Mouse (Mus musculus) embryonic fibroblast, embryonic 13.5 days (primary cell): Measurements from ENCODE around the gene Tnfrsf13b. TPM values are rescaled to one million over a fixed set of nuclear protein-coding genes. Genes with fewer than 3 reads are reported as not detected.

Experiments used
- H3K27ac ChIP-seq: 2 replicates; pipeline ENCODE4 v1.5.1; 2012; ENCODE audit warnings: low read length, control low read depth, inconsistent platforms; ENCODE audit not compliant: insufficient read depth
- H3K4me1 ChIP-seq: 2 replicates; pipeline ENCODE4 v1.6.1; 2011; ENCODE audit warnings: low read length; ENCODE audit not compliant: control insufficient read depth, insufficient read depth
- H3K4me3 ChIP-seq: 2 replicates; pipeline ENCODE4 v1.5.1; 2011; ENCODE audit warnings: mild to moderate bottlenecking, control low read depth, low read length; ENCODE audit not compliant: insufficient read depth
- CTCF ChIP-seq: IDR thresholded peaks from 2 replicates; pipeline ENCODE4 v1.5.1; 2011; ENCODE audit warnings: mild to moderate bottlenecking, control low read depth, low read length, moderate library complexity, borderline replicate concordance; ENCODE audit not compliant: insufficient read depth
- POLR2A ChIP-seq: IDR thresholded peaks from 2 replicates; pipeline ENCODE4 v1.6.1; 2011; ENCODE audit warnings: low read depth, mild to moderate bottlenecking, control low read depth, low read length, moderate library complexity
- polyA plus RNA-seq: library from polyadenylated mRNA; stranded (reverse); fragments of >200 nt; gene quantifications from 2 replicates; pipeline ENCODE4 v1.2.4, GENCODE M21; 2011; ENCODE audit warnings: low read depth; ENCODE audit not compliant: missing spikeins, insufficient read length

Tnfrsf13b gene
- polyA plus RNA-seq, result not detected in 2 replicates

DNA sequence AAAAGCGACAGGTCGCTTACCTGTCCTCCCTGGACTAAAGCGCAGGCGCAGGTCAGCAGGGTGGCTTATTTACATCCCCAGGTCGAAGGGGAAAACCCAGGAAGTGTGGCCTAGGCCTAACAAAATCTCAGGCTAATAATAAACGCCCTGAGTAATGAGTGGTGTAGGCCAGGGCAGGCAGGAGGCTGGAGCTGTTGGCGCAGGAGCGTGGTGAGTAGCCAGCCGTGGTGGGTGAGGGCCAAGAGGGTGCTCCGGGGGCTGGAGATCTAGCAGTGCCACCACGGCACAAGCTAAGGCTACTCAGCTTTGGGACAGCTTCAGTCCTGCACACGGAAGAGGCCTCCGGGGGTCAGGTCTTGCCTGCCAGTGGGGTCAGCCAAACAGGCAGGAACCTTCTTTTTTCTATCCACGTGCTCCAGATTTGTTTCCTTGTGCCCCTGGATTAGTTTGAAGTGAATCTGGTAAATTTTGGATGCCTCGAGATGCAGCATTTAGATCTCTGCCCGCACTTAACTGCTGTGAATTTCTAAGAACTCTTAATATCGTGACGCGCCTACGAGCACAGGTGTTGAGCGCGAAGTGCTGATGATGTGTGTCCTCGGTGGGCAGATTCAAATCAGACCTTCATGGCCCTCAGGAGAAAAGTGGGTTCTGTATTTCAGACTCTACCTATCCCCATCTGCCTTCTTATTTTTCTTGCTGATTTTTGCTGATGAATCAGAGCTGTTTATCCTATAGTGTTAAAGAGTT lies at the start of gene Tnfrsf13b:
Tnfrsf13b (plus strand) TSS at position 150 of the 750 bp plus-strand sequence.
- Histone ChIP-seq H3K4me3 (no peak within 1 kb of the TSS), H3K27ac (no peak within 1 kb of the TSS), H3K4me1 (no peaks in the 10 kb centered on the region)
- TF ChIP-seq POLR2A, result no peak
- no peak for TF ChIP-seq CTCF

DNA sequence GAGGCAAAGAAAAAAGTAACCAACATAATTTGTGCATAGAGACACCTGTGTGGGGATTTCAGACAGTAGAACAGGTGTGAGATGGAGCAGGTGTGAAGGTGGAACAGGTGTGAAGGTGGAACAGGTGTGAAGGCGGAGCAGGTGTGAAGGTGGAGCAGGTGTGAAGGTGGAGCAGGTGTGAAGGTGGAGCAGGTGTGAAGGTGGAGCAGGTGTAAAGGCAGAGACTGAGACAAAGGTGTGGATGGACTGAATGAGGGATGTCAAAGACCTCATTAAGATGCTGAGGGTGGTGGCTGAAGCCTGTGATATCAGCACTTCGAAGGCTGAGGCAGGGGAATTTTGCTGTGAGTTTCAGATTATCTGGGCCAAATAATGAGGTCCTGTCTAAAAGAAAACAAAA lies 44.9 kb upstream of the Tnfrsf13b start:
- H3K4me1 ChIP-seq, result no peaks in the 10 kb centered on the region
- TF ChIP-seq POLR2A (no peak), CTCF (no peak)

GRCm38 (mm10) chr11:61090195-61090594 lies 36.4 kb upstream of the Tnfrsf13b start:
- no peak for TF ChIP-seq POLR2A
- Histone ChIP-seq H3K27ac (no peak overlapping the region), H3K4me3 (no peak overlapping the region), H3K4me1 (no peaks in the 10 kb centered on the region)

More for the DNA sequence above, 44.9 kb upstream of the Tnfrsf13b start:
- Histone ChIP-seq H3K4me3 (no peak overlapping the region), H3K27ac (no peak overlapping the region)

GRCm38 (mm10) chr11:61091192-61091591 lies 35.4 kb upstream of the Tnfrsf13b start:
- TF ChIP-seq POLR2A, result no peak
- no peak for TF ChIP-seq CTCF
- Histone ChIP-seq H3K4me1 (no peaks in the 10 kb centered on the region), H3K27ac (no peak overlapping the region), H3K4me3 (no peak overlapping the region)

GRCm38 (mm10) chr11:61091642-61092262 lies 34.8 kb upstream of the Tnfrsf13b start:
- H3K4me3 ChIP-seq, result no peak overlapping the region
- peak; percentile 35; the same call in 1 of the 2 replicates for TF ChIP-seq CTCF
- no peak for TF ChIP-seq POLR2A
- no peak overlapping the region for H3K27ac ChIP-seq
- no peaks in the 10 kb centered on the region for H3K4me1 ChIP-seq

DNA sequence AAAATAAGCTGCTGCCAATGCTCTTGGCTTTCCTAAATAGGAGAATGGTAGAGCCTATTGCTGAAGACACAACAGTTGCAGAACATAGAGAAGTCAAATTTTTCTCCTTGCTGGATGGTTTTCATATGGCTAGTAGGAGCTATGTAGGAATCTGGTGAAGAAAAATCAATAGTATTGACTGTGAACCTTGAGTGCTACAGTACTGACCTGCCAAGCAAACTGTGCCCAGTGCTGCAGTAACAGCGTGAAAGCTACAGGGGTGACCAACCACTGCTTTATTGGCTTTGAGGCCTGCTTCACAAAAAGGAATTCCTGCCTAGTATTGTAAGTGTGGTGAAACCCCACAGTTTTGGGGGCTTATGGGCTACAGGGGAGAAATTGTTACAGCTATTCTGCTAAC lies 28.5 kb upstream of the Tnfrsf13b start:
- no peak for TF ChIP-seq CTCF
- TF ChIP-seq POLR2A, result no peak
- Histone ChIP-seq H3K4me1 (no peaks in the 10 kb centered on the region), H3K4me3 (no peak overlapping the region), H3K27ac (no peak overlapping the region)

DNA sequence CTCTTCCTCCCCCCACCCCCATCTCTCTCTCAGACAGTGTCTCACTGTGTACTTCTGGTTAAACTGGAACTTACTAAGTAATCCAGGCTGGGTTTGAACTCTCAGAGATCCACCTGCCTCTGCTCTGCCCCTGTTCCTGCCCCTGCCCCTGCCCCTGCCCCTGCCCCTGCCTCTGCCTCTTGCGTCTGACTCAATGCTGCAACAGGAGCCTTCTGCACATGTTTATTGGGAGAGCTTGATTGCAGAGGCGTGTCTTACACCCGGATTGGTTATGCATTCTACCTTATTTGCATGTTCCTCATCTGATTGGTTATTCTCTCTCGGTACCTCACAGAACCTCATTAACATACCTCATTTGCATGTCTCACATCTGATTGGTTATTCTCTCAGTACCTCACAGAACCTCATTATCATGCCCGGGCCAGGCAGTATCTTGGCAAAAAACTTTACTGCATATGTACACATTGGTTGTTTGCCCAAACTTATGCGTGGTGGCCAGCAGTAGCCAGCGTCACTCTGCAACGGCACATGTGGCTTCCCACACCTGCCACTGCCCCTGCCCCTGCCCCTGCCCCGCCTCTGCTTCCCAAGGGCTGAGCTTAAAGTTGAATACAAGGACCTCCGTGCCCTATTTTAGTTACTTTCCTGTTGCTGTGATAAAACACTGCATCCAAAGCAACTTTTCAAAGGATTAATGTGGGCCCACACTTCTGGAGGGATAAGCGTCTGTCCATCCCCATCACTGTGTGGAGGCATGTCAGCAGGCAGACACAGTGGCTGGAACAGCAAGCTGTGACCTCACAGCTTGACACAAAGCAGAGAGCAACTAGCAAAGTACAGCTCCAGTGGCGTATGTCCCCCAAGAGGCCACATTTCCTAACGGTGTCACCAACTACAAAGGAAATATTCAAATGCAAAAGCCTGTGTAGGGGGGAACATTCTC lies 23.9 kb upstream of the Tnfrsf13b start:
- Histone ChIP-seq H3K4me1 (no peaks in the 10 kb centered on the region), H3K27ac (no peak overlapping the region), H3K4me3 (no peak overlapping the region)
- no peak for TF ChIP-seq CTCF
- no peak for TF ChIP-seq POLR2A

DNA sequence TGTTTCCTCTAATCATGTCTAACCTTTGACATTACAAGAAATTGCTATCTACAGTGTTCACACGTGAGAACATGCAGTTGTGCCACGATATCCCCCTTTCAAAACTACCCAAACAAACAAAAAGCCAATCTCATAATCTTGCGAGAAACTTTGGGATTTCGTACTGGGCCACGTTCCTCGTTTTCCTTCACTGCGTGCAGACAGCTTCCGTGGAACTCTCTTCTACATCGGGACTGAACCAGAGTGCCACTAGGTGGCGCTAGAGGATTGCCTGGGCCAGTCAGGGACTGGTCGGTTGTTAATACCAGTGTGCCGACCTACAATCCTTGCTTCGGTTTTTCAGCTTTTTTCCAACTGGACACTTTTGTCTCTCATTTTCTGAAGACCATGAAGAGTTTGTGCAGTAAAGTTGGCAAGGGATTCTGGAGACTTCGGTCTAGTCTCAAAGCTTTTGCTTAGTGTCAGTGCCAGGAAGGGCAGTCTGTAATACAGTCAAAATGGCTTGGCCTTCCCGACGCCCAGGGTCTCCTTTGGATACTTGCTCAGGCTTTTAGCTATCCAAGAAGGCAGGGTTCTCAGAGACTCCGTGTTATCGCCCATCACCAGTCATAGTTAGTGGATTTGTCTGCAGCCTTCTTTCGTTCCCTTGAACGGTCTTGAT lies 22.2 kb upstream of the Tnfrsf13b start:
- no peaks in the 10 kb centered on the region for H3K4me1 ChIP-seq
- TF ChIP-seq POLR2A, result no peak
- TF ChIP-seq CTCF, result peak; percentile 96
- no peak overlapping the region for H3K4me3 ChIP-seq
- H3K27ac ChIP-seq, result no peak overlapping the region

DNA sequence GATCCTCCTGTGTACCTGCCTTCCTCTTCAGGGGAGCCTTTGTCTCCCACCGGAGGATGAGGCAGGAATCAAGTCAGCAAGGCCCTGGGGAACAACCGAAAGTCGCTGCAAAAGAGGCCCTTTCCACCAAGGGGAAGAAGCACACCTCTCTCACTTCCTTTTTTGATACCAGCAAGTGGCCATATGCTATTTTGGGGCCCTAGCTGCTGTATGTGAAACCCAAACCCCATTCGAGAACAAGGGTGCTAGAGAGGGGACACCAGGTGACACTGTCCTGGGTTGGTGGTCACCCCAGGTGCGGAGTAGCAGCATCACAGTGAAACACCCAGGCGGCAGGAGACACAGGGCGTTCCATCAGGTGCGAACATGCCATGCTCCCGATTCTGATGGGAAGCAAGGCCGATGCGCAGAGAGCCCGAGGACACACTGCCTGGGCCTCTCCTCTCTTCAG lies 17.6 kb upstream of the Tnfrsf13b start:
- no peak overlapping the region for H3K27ac ChIP-seq
- H3K4me3 ChIP-seq, result no peak overlapping the region
- TF ChIP-seq CTCF, result no peak
- no peak for TF ChIP-seq POLR2A
- H3K4me1 ChIP-seq, result no peaks in the 10 kb centered on the region
